Mouse (Mus musculus): Measurements from ENCODE around the gene Cd207.
A peak's percentile ranks its signal among the peaks of the same experiment; 100 is the strongest.

Gene Cd207

DNA sequence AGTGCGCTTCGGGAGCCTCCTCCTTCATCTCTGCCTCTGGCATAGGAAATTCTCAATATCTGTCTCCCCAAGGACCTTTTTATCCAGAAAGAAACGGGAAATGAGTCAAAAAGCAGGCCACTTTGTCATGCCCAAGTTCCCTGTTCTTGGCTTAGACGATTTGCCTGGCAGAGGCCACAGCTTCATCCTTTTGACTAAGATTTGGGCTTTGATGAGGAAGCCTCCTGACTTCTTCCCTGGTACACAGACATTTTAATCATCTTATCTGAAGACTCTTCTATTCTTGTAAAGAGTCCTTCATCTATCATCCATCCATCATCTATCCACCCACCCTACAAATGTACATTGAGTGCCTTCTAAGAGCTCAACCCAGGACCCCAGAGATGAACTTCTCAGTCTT lies at the start of gene Cd207:
Gene Cd207 (minus strand): TSS at position 101 of the 400 bp plus-strand sequence.
- no peak for DNase-seq

DNA sequence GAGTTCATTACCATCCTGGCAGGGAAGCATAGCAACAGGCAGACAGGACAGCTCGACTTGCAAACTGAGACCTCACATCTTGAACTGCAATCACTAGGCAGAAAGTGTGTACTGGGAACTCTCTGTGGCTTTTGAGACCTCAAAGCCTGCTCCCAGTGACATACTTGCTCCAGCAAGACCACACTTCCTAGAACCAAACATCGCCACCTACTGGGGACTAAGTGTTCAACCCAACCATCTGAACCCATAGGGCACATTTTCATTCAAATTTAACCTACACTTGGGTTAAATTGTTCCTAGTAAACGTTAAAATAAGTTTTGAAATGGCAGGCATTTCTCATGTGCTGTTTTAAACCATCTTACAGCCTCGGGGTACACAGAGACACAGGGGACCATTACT lies 49.5 kb upstream of the Cd207 start:
- no peak for DNase-seq

DNA sequence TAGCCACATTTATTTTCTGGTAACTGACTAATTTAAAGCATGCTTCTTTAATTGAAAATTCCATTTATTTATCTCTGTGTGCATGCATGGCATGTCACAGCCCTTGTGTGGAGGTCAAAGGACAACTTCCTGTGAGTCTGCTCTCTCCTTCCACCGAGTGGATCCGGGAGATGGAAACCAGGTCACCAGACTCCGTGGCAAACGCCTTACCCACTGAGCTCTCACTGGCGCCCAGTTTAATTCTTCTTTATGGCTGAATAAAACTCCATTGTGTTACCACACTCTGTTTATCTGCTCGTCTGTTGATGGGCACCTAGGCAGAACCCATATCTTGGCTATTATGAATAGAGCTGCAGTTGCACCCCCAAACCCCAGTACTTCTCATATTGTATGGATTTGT lies 44.9 kb upstream of the Cd207 start:
- no peak for DNase-seq

DNA sequence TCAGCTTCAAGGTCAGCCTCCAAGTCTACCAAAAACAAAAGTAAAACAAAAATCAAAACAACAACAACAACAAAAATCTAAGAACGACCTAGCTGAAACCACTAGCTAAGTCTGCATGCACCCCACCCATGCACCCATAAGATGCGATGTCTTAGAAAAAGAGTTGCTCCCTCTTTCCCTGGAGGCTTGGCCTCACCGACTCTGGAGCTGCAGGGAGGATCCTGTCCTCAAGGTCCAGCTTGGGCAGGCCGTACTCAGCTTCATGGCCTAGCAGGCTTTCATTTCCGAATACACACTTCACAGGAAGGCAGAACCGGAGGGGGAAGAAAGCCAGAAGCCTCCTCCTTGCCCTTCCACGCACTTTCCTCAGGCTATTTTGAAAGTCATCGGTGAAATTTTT lies 39.4 kb upstream of the Cd207 start:
- no peak for DNase-seq

DNA sequence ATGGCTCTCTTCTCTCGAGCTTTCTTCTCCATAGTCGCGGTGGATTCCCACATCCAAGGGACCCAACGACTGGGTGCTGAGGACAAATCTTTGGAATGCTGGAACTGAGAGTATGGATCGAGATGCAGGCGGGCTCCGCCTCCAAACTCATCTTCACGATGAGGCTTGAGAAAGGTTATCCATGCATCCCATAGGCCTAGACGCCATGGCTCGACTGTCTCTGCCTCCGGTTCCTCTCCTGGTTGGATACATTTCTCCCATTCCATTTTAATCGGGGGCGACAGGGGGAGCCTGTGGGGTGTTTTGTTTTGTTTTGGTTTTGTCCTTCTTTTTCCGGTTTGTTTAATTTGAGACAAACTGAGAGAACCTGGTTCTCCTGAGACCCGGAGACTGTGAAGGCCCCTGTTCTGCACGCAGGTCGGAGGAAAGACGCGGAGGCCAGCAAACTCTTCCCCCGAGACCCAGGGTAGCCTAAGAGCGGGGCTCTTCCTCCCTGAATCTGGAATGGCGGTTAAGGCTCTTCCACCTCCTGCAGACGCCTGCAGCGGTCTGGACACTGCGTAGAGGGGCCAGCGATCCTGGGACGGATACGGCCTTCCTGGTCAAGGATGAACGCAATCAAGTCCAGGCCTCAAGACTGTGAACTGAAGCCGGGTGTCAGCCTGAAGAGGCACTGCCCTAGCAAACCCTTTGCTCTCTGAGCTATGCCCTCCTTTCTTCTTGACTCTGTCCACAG lies 38.0 kb upstream of the Cd207 start:
- DNase-seq: no peak

DNA sequence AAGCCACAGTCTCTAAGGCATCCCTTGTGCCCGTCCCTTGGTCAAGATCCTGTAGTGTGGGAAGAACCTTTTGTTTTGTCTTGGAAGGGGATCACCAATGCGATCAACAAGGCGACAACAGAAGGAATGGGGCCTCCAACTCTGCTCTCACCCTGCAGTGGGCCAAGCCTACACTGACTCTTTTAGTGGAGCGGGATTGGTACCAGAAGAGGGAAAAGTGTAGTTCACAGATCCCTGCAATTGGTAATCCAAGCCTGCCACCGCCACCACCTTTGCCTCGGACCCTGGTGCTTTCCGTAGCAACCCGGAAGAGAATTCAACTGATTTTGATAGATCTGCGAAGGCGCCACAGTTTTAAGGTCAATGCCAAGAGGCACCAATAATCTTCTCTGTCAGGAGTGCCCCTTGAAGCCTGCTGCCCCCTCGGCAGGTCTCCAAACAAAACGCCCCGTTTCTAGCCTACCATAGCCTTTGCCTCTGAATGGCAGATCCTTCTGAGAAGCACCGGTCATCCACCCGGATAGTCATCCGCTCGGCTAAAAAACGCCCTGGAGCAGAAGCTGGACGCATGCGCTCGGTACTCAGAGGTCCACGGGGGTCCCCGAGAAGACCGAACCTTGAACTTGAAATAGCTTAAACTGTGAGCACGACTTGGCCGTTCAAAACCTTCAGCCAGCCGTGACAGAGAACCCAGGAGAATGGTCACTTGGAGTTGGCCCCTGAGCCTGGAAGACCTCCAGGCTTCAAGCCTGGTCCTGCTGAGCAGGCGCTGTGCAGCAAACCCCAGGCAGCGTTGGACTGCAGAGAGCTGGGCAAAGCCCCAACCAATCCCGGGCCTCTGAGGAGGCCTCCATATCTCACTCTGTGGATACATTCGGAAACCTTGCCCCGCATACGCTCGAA lies 36.8 kb upstream of the Cd207 start:
- DNase-seq: no peak

DNA sequence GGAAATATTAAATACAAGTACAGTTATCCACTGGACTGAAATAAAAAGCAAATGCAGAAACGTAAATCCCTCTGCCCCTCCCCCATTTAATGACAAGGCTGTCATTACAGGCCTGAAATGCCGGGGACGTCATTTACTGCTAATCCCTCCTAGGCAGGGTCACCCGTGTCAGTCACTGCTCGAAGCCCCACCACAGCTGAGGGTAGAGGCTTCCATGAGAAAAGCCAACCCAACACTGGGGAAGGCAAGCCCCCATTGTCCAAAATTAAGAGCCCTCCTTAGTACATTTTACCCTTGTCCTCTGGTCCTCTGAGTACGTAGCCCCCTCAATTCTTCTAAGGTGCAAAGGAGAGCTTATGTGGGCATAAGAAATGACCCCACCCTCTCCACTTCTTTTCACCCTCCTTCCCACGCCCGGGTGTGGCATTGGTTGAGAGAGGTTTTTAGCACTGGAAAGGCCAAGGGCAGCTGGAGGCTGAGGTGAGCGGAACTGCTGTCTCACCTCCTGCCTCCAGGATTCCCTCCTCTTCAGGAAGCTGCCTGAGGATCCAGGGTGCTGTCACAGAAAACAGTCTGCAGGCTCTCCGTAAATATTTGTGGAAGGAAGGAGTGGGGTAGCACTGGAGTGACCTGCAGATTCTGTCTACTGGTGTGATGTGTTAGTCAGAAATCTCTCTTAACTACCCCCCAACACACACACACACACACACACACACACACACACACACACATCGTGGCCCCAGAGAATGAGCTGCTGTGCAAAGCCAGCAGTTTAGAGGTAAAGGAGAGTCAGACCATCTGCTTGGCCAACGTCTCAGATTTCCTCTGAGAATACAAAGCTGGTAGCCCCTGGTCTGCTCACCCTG lies 35.8 kb upstream of the Cd207 start:
- DNase-seq: no peak

DNA sequence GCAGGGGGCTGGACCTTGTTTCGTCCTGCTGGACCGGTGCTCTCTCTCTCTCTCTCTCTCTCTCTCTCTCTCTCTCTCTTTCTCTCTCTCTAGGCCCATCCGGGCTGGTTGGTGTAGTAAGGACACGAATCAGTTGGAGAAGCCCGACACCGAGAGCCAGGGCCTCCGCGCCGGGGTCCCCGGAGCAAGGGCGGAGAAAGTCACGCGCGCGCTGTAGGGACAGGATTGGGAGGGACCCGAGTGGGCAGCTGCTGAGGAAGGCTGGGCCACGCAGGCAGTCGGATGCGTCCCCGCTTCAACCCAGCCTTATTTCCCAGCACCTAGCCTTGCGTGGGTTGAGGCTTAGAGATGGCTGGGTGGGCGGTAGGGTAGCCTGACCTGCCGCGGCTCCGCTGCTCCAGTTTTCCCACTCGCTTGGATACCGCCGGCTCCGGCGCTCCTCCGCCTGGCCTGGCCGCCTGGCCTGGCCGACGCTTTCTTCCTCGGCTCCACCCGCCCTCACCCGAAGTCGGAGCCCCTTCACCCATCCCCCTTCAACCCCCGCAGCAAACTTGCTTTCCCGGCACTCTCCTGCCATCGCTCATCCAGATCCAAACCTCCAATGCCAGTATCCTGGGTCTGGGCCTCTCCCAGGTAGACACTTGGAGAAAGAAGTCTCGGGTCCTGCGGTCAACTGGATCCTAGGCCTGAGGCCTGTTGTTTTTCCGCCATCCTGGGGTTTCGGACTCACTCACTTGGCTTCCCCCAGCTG lies 34.2 kb upstream of the Cd207 start:
- no peak for DNase-seq

DNA sequence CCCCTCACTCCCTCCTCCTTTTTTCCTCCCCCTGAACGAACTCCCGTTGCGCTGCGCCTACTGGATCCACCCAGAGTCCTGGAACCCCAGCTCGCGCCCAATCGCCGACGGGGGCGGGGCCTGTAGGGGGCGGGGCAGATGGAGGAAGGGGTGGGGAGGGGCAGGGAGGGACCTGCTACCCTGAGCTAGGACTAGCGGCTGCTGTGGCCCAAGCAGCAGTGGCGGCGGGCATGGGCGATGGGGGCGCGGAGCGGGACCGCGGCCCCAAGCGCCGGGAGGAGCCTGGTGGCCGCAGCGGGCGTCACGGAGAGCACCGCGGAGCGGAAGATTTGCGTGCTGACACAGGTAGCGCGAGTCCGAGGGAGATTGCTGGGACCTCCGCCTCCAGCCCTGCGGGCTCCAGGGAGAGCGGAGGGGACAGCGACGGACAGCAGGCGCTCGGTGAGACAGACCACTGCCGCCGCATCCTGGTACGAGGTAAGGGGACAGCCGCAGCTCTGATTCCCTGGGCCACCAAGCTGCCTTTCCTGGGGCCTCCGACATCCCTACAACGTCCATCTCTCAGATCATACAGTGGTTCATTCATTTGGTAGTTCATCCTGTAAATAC lies 33.5 kb upstream of the Cd207 start, which contains the start of gene Vax2:
Gene Vax2 (plus strand): TSS at position 198 of the 609 bp plus-strand sequence.
- DNase-seq: peak; percentile 61

DNA sequence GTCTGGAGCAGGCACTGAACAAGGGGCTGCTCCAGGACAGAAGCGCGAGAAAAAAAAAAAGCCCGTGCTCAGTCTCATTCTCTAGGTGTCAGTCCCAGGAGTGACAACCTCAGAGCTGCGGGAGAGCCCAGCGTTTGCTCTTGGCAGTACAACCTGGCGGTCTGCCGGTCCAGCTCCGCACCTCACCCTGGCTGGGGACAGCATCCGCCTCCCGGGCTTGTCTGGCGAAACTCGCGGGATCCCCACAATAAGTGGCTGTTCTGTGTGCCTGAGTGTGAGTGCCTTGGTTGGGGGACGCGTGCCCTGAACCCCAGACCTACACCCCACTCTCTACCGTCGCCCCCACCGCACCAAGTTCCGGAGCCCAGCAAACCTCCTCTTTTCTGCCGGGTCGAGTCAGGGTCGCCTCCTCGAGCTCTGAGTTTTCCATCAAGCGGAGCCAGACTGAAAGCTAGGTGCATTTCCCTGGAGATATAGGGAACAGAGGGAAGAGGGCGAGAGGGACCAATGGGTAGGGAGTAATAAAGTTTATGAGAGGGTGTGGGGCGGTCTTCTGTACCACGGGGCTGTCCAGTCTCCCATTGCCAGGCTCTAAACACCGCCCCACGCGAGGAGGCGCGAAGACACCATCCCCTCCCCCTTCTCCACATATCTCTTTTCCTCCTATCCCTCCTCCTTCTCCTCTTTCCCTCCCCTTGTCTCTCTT lies 32.9 kb upstream of the Cd207 start:
- no peak for DNase-seq

DNA sequence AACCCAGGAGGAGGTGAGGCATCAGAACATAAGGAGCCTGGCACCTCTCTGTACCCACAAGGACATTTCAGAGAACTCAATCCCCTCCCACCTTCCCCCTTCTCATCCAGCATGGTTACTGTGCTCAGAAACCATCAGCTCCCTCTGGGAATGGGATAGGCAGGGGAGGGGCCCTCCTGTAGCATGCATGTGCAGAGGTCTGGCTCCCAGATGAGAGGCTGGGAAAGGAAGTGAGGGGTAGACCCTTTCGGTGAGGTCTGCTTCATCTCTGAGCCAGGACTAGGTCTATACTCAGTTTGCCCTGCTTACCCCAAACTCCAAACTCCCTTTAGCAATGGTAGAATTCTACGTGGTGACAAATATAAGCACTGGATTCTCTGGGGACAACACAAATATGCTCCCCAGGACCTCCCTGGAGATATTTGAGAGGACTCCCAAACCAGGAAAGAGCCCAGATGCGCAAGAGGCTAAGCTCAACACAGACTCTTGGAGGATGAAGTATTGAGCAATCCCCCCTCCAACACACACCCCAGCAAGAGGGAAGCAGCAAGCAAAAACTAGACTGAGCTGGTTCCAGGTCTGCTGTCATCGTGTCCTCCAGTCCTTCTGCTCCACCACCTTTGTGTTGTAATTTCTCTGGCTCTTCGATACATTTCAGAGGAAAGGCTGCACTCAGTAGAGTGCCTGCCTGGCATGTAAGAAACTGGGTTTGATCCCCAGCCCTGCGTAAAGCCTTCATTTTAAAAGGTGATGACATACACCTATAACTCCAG lies 30.3 kb upstream of the Cd207 start:
- DNase-seq: no peak

DNA sequence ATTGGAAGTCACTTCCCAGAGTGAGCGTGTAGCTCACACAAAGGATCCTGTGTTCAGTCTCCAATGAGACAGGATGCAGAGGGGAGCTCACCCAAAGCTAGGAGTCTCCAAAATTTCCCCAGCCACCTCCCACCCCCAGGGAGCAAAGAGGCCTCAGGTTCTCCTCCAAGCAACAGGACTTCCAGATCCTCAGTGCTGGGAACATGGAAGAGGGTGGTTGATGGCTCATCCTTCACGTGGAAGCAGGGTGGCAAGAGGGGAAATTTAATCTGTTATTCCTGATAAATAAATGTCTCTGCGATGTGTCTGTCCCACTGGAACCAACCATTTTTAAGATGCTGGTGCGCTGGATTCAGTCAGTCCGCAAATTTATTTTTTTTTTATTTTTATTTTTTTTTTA lies 27.0 kb upstream of the Cd207 start:
- DNase-seq: no peak

DNA sequence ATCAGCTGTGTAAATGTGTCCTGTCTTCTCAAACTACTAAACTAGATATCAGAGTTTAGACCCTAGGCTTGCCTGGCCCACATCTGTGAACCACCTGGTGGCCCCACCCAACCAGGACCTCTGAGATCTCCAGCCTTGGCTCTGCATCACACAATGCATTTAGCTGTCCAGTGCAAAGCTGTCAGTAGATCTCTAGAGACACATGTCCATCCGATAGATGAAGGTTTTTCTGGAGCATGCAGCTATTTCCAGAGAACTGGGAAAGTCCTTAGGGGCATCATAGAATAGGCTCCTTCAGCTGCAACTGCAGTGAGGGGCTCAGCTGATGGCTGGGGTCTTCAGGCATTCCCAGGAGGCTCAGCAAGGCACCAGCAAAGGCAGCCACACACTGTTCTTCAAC lies 26.6 kb upstream of the Cd207 start:
- no peak for DNase-seq

DNA sequence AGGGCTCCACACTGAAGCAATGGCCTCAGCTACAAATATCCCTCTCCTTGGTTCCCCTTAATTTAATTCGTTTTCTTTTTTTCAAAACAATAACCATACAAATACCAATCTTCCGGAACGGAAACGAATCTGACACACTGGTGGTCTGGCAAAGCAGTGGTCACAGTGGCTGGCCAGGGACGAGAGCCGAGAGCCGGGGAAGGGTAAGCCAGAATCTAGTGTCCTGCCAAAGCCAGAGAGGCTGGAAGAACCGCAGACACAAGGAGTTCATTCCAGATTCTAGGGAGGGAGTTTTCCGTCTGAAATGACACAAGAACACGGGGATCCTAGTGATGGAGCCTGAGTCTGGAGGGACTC lies 26.0 kb upstream of the Cd207 start:
- no peak for DNase-seq

DNA sequence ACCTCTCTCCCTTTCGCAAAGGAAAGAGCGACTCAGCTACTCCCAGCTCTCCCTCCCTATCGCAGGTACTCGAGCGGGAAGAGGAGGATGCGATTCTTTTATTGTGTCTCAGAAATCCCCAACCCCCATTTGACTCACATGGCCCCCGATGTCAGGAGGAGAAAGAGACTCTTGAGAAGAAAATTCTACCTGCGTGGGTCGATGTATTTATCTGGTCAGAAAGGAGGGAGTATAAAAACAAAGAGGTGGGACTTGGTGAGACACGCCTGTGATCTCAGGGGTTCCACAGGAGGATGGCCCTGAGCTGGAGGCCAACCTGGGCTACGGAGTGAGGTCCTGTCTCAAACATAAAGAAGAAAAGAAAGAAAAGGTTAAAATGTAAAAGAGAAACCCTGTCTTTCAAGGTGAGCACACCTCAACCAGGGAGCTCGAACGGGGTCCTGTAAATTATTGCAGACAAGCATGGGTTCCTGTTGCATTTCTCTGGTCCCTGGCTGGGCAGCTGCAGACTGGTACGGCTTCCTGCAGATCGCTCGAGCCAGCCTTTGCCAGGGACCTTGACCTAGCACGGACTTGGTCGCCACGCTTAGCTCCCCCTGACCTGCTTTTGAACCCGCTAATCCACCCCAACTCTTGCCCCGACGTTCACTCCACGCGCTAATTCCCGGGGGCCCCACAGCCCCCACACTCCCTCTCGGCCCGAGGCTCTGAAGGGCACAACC lies 25.5 kb upstream of the Cd207 start:
- DNase-seq: no peak

DNA sequence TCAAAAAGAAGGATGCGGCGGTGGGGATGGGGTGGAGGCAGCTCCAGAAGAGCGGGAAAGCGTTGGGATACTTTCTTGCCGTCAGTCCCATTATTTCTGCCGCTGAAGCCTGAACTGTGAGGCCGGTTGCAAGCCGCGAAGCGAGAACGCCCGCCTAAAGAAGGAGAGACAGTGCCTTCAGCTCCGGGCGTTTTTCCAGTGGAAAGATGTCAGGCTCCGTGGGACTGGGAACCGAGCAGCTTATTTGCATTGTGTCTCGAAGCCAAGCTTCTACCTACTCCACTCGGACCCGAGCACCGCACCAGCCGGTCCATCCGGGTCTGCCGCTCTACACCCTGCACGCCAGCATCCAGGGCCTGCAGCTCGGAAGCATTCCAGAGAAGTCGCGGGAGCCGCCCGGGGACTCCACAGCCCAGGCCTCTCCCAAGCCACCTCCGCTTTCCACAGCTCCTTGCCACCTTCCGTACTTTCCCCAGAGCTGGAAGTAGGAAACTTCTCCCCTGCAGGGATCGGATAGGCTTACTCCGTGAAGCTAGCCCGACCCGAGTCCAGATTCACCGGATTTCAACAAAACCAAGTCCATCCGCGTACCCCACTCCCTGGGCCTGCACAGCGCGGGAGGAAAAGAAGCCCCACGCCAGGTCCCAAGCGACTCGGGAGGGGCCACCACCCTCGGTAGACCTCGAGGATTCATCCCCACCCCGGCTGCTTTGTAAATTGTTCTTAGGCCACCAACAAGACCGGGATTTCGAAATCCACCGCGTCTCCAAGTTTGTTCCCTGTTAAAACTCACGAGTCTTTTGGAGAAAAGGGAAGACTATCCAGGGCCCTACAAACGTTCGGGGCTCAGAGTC lies 24.7 kb upstream of the Cd207 start:
- DNase-seq: no peak

DNA sequence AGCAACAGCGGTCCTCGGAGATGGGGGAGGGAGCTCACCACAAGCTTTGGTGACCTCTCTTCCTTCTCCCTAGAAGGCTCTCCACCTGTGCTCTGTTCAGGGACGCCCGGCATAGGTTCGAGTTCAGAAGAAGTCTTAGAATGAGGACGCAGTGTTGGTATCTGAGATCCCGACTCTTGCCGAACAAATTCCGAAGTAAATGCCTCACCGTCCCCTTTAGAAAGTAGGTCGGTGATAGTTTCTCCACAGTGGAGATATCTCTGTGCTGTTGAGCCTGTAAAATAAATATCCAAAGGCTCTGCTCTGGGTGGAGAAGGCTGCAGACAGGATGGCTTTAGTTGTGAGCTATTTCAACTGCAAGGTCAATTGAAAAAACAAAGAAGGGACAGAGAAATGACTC lies 23.3 kb upstream of the Cd207 start:
- DNase-seq: no peak

DNA sequence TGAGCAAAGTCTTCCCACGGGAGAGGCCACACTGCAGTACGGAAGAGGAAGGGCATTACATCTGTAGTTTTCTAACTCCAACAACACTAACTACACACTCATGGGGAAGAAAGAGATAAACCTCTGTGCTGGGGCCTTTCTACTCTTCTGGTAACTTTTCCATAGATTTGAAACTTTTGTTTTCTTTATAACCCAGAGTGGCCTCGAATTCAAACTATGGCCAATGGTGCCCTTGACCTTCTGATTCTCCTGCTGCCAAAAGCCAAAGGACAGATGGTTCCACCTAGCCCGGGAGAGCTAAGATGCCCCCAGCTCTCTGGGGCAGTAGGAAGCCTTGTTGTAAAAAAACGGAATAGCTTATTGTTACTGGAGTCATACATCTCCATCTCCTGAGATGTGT lies 22.3 kb upstream of the Cd207 start:
- DNase-seq: no peak

DNA sequence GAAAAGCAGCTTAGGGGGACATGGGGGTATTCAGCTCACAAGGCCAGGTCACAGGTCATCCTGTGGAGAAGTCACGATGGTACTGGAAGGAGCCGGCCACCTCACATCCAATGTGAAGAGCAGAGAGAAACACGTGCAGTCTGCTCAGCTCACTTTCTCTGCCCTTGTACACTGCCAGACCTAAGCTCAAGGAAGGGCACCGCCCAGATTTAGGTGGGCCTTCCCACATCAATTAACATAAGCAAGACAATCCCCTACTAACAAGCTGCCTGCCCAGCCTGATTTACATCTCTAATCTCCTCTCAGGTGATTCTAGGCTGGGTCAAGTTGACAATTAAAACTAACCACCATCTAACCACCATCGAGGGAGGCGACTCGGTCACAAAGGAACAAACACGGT lies 20.3 kb upstream of the Cd207 start:
- DNase-seq: no peak

All from lung, postnatal 36 days (tissue).